Mouse (Mus musculus) neutrophil, adult 65 days (primary cell): ENCODE data around the gene Rtp1. TPM values are rescaled to one million over a fixed set of nuclear protein-coding genes. Genes with fewer than 3 reads are reported as not detected.

Experiments used
- total RNA-seq: library from RNA; stranded (reverse); gene quantifications from 2 replicates; pipeline ENCODE4 v1.2.4, GENCODE M21; 2023

Gene Rtp1
- total RNA-seq = not detected in 2 replicates

DNA sequence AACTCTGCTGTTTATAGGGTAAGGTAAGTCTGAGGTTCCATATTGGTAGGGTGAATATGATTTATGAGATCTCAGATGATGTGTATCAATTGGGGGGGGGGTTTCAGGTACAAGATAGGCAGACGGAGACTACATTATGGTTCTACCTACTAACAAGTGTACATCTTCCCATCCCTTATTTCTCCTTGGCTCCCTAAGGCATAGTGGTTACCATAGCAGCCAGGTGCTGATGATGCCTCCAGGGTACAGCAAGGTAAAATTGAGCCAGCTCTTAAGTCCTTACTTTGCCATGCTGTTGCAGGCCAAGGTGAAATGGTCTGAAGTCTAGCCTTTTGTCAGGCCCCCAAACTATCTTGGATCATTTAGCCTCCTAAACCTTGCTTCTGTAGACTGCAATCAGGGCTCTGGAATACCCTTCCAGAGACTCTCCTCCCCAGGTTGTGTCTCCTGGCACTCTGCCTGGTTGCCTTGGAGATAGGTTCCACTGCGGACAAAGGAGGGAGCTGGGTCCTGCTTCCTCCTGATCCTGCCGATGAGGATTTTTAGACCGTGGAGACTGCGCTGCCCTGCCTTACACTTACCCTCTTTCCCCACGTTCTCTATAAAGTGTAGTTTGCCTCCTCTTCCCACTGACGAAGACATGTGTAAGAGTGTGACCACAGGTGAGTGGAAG is at the start of gene Rtp1:
TSS of gene Rtp1 (plus strand) at position 487 of the 673 bp plus-strand sequence.

Other genes starting within 250 kb of the Rtp1 start
- gene St6gal1, start 204.4 kb upstream of the Rtp1 start, total RNA-seq = 1.8 and 2.5 TPM in 2 replicates
- 13.9 and 32.6 TPM in 2 replicates for gene Rtp4, start 91.2 kb downstream of the Rtp1 start, total RNA-seq
- not detected in 2 replicates for gene Masp1, start 91.7 kb downstream of the Rtp1 start, total RNA-seq